Mouse (Mus musculus) ovary, adult 18-20 months (tissue): ENCODE measurements around the gene Atp6v0a4.

Source experiments
- DNase-seq: peaks from one replicate; pipeline ENCODE4 v3.0.0; 2022; ENCODE audit warnings: low spot score, mixed read lengths

Atp6v0a4 gene

GRCm38 (mm10) chr6:38124882-38125281 lies 496 bp upstream of the Atp6v0a4 start:
- DNase-seq = no peak

- no peak for DNase-seq
Measured at GRCm38 (mm10) chr6:38123471-38124206, 747 bp downstream of the Atp6v0a4 start.

- no peak for DNase-seq
Measured at GRCm38 (mm10) chr6:38122791-38123190, 1.6 kb downstream of the Atp6v0a4 start.

GRCm38 (mm10) chr6:38121843-38122242 lies 2.5 kb downstream of the Atp6v0a4 start:
- DNase-seq = no peak

- DNase-seq = no peak
Measured at GRCm38 (mm10) chr6:38120681-38121371, 3.6 kb downstream of the Atp6v0a4 start.

- DNase-seq = no peak
Measured at GRCm38 (mm10) chr6:38118341-38118740, 6.0 kb downstream of the Atp6v0a4 start.

- DNase-seq = no peak
Measured at GRCm38 (mm10) chr6:38116107-38116770, 8.1 kb downstream of the Atp6v0a4 start.

- no peak for DNase-seq
Measured at GRCm38 (mm10) chr6:38110859-38111258, 13.5 kb downstream of the Atp6v0a4 start.

GRCm38 (mm10) chr6:38109871-38110270 lies 14.5 kb downstream of the Atp6v0a4 start:
- DNase-seq = no peak

- no peak for DNase-seq
Measured at GRCm38 (mm10) chr6:38109160-38109795, 15.1 kb downstream of the Atp6v0a4 start, which contains the start of gene Tmem213. Gene Tmem213, plus strand, starts transcription at chr6:38109255.

- no peak for DNase-seq
Measured at GRCm38 (mm10) chr6:38108449-38108848, 15.9 kb downstream of the Atp6v0a4 start.

- DNase-seq = no peak
Measured at GRCm38 (mm10) chr6:38105924-38106323, 18.5 kb downstream of the Atp6v0a4 start.

- no peak for DNase-seq
Measured at GRCm38 (mm10) chr6:38103775-38104174, 20.6 kb downstream of the Atp6v0a4 start.

GRCm38 (mm10) chr6:38102216-38102795 lies 22.1 kb downstream of the Atp6v0a4 start:
- no peak for DNase-seq

- DNase-seq = no peak
Measured at GRCm38 (mm10) chr6:38096961-38097370, 27.4 kb downstream of the Atp6v0a4 start.

- no peak for DNase-seq
Measured at GRCm38 (mm10) chr6:38094701-38095100, 29.7 kb downstream of the Atp6v0a4 start.

- DNase-seq = no peak
Measured at GRCm38 (mm10) chr6:38092539-38092938, 31.8 kb downstream of the Atp6v0a4 start.

- DNase-seq = no peak
Measured at GRCm38 (mm10) chr6:38087242-38088026, 37.0 kb downstream of the Atp6v0a4 start.

GRCm38 (mm10) chr6:38083204-38083603 lies 41.2 kb downstream of the Atp6v0a4 start:
- no peak for DNase-seq

GRCm38 (mm10) chr6:38081727-38082341 lies 42.6 kb downstream of the Atp6v0a4 start:
- DNase-seq = no peak

- DNase-seq = no peak
Measured at GRCm38 (mm10) chr6:38080364-38080763, 44.0 kb downstream of the Atp6v0a4 start.
